Comparison of ENCODE assay signal across 14 mouse cellular contexts in the genomic region with DNA sequence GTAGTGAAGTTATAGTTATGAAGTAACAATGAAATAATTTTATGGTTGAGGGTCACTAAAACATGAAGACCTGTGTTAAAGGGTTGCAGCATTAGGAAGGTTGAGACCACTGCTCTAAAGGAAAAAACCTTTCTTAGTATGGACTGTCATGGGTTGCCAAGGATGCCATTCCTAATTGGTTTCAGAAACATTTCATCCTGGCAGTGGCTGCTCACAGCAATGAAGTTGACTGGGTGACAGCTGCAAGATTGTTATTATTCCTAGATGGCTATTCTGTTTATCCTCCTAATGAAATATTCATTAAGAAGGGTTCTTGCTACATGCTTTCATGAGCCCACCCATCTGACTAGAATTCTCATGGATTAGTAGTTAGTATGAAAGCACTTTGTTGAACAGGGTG.
"Had no signal": no experiment of that assay in that cellular context is flagged by ENCODE, and none has a peak within 500 bp of the region (broad histone marks: within the 10 kb centered on the region; RNA-seq: fewer than 3 reads in every experiment).

No protein-coding gene starts in this region.

- H3K36me3 ChIP-seq: stomach, embryonic 15.5 days had no signal

- DNase-seq: kidney, adult 2 months; kidney, postnatal 14 days; left cerebral cortex, postnatal 4 days; lung, adult 18-20 months; lung, postnatal 36 days; retina, postnatal 1 day; right cerebral cortex, postnatal 14 days; thymus, postnatal 36 days had no signal

- H3K4me3 ChIP-seq: kidney, embryonic 15.5 days; limb, embryonic 13.5 days; neural tube, embryonic 12.5 days; stomach, embryonic 15.5 days had no signal

- H3K27ac ChIP-seq: kidney, embryonic 15.5 days; limb, embryonic 13.5 days; liver, embryonic 14.5 days; neural tube, embryonic 12.5 days; stomach, embryonic 15.5 days had no signal

- H3K4me1 ChIP-seq: kidney, embryonic 15.5 days; limb, embryonic 13.5 days; neural tube, embryonic 12.5 days; stomach, embryonic 15.5 days had no signal

- H3K27me3 ChIP-seq: kidney, embryonic 15.5 days; limb, embryonic 13.5 days; neural tube, embryonic 12.5 days; stomach, embryonic 15.5 days had no signal

- H3K9ac ChIP-seq: kidney, embryonic 15.5 days; limb, embryonic 13.5 days; liver, embryonic 14.5 days; neural tube, embryonic 12.5 days; stomach, embryonic 15.5 days had no signal

- H3K9me3 ChIP-seq: kidney, embryonic 15.5 days; limb, embryonic 13.5 days; neural tube, embryonic 12.5 days; stomach, embryonic 15.5 days had no signal

- H3K4me2 ChIP-seq: kidney, embryonic 15.5 days; limb, embryonic 13.5 days; neural tube, embryonic 12.5 days; stomach, embryonic 15.5 days had no signal

- ATAC-seq: intestine, embryonic 16.5 days had no signal
